Mouse (Mus musculus): ENCODE results near the gene Krt7. TPM values are rescaled to one million over a fixed set of nuclear protein-coding genes. Genes with fewer than 3 reads are reported as not detected.

Gene Krt7
- under 1 TPM in 1 of 2 experiments, not detected in 1; 0.45 TPM for total RNA-seq (2021)
- long read RNA-seq, experiment 1: 0 reads
- long read RNA-seq, experiment 2: 0 reads

GRCm38 (mm10) chr15:101410775-101411174 is at the start of gene Krt7:
Gene Krt7, plus strand, starts transcription at chr15:101411043.
- DNase-seq: no peak

GRCm38 (mm10) chr15:101362393-101363010 is 48.3 kb upstream of the Krt7 start:
- no peak for DNase-seq

DNA sequence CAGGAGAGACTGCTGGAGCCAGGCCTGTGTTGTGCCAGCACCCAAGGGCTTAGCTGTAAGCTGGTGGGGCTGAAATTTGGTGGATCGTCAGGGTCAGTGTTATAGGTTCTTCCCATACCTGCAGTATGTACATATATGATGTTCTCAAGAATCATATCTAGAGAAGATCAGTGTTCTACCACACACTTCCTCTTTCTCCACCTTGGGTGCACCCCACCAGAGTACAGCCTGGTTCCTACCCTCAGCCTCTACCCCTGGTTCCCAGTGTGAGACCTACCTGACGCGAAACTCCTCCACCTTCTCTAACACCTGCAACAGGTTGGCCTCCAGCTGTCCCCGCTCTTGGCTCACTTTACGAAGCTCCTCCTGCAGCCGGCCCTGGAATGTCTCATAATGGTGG is 46.9 kb upstream of the Krt7 start:
- no peak for DNase-seq

DNA sequence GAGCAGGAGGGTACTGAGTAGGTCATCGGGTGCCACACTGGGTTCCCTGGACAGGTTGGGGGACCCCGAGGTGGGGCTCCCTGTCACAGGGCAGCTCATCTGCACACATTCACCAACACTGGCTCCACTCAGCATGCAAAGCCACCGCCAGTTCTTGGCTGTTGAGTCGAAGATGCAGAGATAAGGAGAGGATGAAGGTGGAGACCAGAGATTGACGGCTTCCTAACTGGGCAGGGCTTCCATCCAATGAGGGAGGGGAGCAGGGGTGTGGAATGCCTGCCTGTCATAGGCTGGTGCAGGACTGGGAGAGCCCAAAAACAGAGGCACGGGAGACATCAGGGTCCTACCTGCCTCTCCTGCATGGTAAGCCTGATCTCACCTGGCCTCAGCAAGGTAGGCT is 46.4 kb upstream of the Krt7 start:
- DNase-seq: no peak

DNA sequence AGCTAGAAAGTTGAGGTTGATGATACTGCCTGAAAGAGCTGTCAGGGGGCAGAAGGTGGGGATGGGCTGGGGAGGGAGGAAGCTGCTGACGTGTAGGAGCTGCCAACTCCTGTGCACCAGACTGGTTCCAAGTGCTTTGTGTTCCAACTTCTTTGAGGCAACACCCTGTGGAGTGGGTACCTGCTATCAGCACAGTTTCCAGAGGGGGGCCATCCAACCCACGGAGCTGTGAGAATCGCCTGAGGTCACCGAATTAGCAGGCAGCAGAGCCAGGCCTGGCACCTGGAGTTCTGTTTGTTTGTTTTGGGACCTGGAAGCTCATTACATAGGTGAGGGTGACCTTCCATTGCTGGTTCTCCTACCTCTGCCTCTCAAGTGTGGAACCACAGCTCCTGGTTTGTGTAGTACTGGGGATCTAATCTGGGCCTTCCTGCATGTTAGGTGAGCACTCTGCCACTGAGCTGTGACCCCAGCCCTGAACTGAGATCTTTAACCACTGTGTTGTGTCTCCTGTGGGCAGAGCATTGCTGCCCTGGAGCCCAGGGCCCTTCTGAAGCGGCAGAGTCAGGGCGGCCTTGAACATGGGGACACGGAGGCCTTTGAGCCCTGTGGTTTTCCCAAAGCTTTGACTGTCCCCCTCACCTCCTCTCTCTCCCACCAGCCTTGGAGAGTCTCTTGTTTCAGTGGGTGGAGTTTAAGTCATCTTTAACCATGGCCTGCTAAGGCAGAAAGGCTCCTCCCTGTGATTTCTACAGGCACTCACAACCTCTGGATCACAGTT is 45.8 kb upstream of the Krt7 start:
- DNase-seq: no peak

GRCm38 (mm10) chr15:101365721-101366120 is 45.1 kb upstream of the Krt7 start:
- no peak for DNase-seq

DNA sequence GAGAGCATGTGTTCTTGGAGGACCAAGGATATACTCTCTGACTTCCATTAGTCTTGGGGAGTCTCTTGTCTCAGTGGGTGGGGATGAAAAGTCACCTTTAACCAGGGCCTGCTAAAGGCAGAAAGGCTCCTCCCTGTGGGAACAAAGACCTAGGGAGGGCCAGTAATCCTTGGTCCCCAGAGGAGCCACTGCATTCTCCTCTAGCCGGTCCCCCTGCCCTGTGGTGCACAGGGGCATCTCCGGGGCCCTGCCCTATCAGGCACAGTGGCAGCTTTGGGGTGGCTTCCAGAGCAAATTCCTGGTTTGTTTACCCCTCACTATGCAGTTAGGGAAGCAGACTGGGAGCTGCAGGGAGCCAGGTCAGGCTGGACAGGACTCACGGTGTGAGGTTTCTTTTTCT is 44.4 kb upstream of the Krt7 start:
- no peak for DNase-seq

DNA sequence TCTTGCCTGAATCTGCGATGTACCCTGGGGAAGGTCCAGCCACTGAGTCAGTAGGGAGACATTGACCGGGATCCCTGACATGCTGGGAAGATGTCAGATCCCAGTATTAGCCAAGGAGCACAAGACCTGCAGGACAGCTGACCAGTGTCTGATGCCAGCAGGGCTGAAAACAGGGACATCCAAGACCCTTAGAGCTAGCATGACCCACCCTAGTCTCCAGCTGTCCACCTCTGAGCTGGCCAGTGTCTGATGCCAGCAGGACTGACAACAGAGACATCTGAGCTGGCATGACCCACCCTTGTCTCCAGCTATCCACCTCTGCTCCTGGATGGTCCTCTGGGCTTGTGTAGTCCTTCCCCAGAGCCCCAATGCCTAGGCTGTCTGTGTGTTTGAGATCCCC is 43.9 kb upstream of the Krt7 start:
- DNase-seq: no peak

GRCm38 (mm10) chr15:101367497-101367896 is 43.3 kb upstream of the Krt7 start:
- no peak for DNase-seq

GRCm38 (mm10) chr15:101368015-101368414 is 42.8 kb upstream of the Krt7 start:
- no peak for DNase-seq

GRCm38 (mm10) chr15:101368502-101369381 is 42.1 kb upstream of the Krt7 start:
- DNase-seq: no peak

DNA sequence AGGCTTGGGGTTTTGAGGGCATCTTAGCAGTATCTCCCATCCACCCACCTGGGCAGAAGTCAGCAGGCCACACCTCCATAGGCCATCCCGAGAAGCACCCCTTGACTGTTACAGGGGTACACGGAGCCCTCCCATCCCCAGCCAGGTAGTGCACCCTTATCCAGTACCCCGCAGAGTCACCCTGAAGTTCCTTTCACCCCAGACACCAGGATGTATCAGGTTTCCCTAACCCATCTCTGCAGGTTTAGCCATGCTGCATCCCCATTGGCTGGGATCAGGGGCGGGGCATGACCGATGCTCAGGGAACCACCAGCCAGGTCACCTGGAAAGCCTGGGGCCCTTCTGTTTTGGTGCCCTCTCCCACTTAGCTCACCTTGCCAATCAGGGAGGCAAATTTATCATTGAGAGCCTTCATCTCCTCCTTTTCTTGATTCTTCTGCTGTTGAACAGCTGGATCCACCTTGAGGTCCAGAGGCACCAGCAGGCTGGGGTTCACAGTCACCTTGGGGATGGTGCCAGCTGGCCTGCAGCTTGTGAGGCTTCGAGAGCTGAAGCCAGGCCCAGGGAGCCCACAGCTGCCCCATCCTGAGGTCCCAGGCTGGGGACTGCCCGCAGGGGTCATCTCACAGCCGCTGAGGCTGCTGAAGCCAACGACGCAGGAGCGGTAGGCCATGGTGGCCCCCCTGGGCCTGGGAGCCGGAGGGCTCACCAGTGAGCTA is 41.3 kb upstream of the Krt7 start:
- DNase-seq: no peak

GRCm38 (mm10) chr15:101370101-101370911 is 40.5 kb upstream of the Krt7 start, which contains the start of gene Krt80:
Gene Krt80, minus strand, starts transcription at chr15:101370162.
- peak; percentile 81 for DNase-seq

GRCm38 (mm10) chr15:101371141-101371985 is 39.5 kb upstream of the Krt7 start:
- DNase-seq: no peak

- DNase-seq: no peak
Observed at GRCm38 (mm10) chr15:101372131-101372977, 38.5 kb upstream of the Krt7 start.

- no peak for DNase-seq
Observed at GRCm38 (mm10) chr15:101373286-101373898, 37.5 kb upstream of the Krt7 start.

GRCm38 (mm10) chr15:101374879-101375278 is 36.0 kb upstream of the Krt7 start:
- peak; percentile 41 for DNase-seq

DNA sequence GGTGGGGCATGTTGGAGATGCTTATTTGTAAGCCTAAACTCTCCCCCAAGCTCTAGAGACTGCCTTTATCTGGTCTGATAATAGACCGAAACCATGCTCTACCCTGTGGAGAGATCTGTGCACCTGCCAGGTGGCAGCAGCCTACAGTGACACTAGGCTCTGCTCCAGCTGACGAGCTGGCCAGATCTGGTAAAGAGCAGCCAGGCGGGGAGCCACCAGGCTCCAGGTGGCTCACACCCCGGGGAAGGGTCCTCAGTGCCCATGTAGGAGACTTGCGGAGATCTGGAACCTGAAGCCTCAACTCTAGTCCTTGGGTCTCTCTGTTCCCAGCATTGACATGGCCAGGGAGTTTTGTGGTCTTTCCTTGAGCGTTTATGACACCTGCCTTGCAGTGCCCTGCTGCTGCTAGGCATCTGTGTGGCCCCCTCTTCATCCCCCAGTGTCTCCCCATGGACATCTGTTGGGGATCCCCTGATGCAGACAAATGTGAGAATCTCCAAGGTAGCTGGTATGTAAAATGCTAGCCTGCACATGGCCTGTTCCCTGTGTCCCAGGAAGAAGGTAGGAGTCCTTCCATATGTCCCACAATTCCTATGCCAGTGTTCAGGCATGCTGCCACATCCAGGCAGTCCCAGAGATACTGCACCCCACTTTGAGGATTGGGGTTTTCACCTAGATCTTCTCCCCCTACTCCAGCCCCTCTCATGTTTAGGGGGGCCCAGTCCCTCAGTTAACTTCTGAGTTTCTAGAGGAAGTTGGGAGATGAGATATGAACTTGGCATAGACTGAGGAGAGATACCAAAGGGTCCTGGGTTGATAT is 34.7 kb upstream of the Krt7 start:
- DNase-seq: no peak

Data from gastrocnemius, postnatal 10 days (tissue).